Comparison of ENCODE assay signal across 9 mouse cellular contexts in genomic region chr11:83304485-83304884, GRCm38 (mm10). TPM values are rescaled to one million over a fixed set of nuclear protein-coding genes. Genes with fewer than 3 reads are reported as not detected.
DNase-seq lines count a peak whose midpoint lies in the region; ATAC-seq and TF ChIP-seq lines count a peak whose summit lies in the region.
"Had no signal": no experiment of that assay in that cellular context is flagged by ENCODE, and none has a peak within 500 bp of the region (broad histone marks: within the 10 kb centered on the region; RNA-seq: fewer than 3 reads in every experiment).

No protein-coding gene starts in this region.

- H3K9me3 ChIP-seq in embryonic facial prominence, embryonic 13.5 days, result no peaks in the 10 kb centered on the region
- no peaks in the 10 kb centered on the region for H3K9me3 ChIP-seq in hindbrain, embryonic 13.5 days
- H3K9me3 ChIP-seq in midbrain, embryonic 12.5 days, result no peaks in the 10 kb centered on the region

- TF ChIP-seq CTCF in left cerebral cortex, adult 2 months (IDR thresholded peaks at IDR 0.05), result no peak

- H3K9ac ChIP-seq in embryonic facial prominence, embryonic 13.5 days, result no peak overlapping the region
- H3K9ac ChIP-seq in hindbrain, embryonic 13.5 days, result peak overlapping the region; percentile 97; the same call in 1 of the 2 replicates
- H3K9ac ChIP-seq in midbrain, embryonic 12.5 days (replicated peaks), result no peak overlapping the region

- H3K4me1 ChIP-seq in embryonic facial prominence, embryonic 13.5 days, result peaks cover 25% of the 10 kb centered on the region
- H3K4me1 ChIP-seq in hindbrain, embryonic 13.5 days (replicated peaks), result peaks cover 40% of the 10 kb centered on the region
- peaks cover 18% of the 10 kb centered on the region for H3K4me1 ChIP-seq in midbrain, embryonic 12.5 days

- peaks cover 16% of the 10 kb centered on the region for H3K36me3 ChIP-seq in embryonic facial prominence, embryonic 13.5 days
- H3K36me3 ChIP-seq in hindbrain, embryonic 13.5 days, result peaks cover 16% of the 10 kb centered on the region
- H3K36me3 ChIP-seq in midbrain, embryonic 12.5 days, result peaks cover 13% of the 10 kb centered on the region

- no peak overlapping the region for H3K27ac ChIP-seq in left cerebral cortex, adult 2 months
- H3K27ac ChIP-seq in embryonic facial prominence, embryonic 13.5 days, result no peak overlapping the region
- H3K27ac ChIP-seq in hindbrain, embryonic 13.5 days, result no peak overlapping the region
- H3K27ac ChIP-seq in midbrain, embryonic 12.5 days (replicated peaks), result no peak overlapping the region

- intact Hi-C loops in left cerebral cortex, adult 2 months (cut with DNase I), result no loop called here

- DNase-seq in left cerebral cortex, adult 2 months (ENCODE audit: extremely low spot score in 1 of 2, low spot score in 2 of 2), result no peak
- DNase-seq in left cerebral cortex, adult 8-10 months (ENCODE audit: low spot score in 2 of 2), result no peak
- DNase-seq in frontal cortex, postnatal 14 days (ENCODE audit: low spot score in 2 of 2), result no peak
- no peak for DNase-seq in left cerebral cortex, adult 9 months (ENCODE audit: low spot score in 2 of 2)
- DNase-seq in adrenal gland, adult (ENCODE audit: inconsistent age in 2 of 2, low spot score in 1 of 2), result no peak

- peak overlapping the region; percentile 75 for H3K4me2 ChIP-seq in embryonic facial prominence, embryonic 13.5 days
- H3K4me2 ChIP-seq in hindbrain, embryonic 13.5 days, result peak overlapping the region; percentile 68
- peak overlapping the region; percentile 69; the same call in 1 of the 2 replicates for H3K4me2 ChIP-seq in midbrain, embryonic 12.5 days (replicated peaks)

- H3K27me3 ChIP-seq in embryonic facial prominence, embryonic 13.5 days, result no peaks in the 10 kb centered on the region
- no peaks in the 10 kb centered on the region for H3K27me3 ChIP-seq in hindbrain, embryonic 13.5 days
- H3K27me3 ChIP-seq in midbrain, embryonic 12.5 days, result no peaks in the 10 kb centered on the region

- no peak for ATAC-seq in embryonic facial prominence, embryonic 13.5 days (ENCODE audit: insufficient number of reproducible peaks, insufficient read depth, low FRiP score, low TSS enrichment, low read depth)
- ATAC-seq in hindbrain, embryonic 13.5 days (ENCODE audit: low FRiP score), result no peak
- no peak for ATAC-seq in midbrain, embryonic 12.5 days (ENCODE audit: low FRiP score, low read depth)

- 86% methylated on average over 2 of the region's 2 CpGs for WGBS in embryonic facial prominence, embryonic 13.5 days
- WGBS in hindbrain, embryonic 13.5 days, result 85% methylated on average over 2 of the region's 2 CpGs
- 93% methylated on average over 2 of the region's 2 CpGs for WGBS in midbrain, embryonic 12.5 days

- H3K4me3 ChIP-seq in left cerebral cortex, adult 2 months, result peak overlapping the region; percentile 88
- H3K4me3 ChIP-seq in embryonic facial prominence, embryonic 13.5 days, result no peak overlapping the region
- H3K4me3 ChIP-seq in hindbrain, embryonic 13.5 days, result peak overlapping the region; percentile 93
- no peak overlapping the region for H3K4me3 ChIP-seq in midbrain, embryonic 12.5 days

RNA-seq across cellular contexts. Expression of gene Pex12, which starts 2.1 kb away (rescaled TPM):
- 10 to 100 TPM in 1 of 2 experiments, 1 to 10 TPM in 1; 9.4 to 13.9 TPM for total RNA-seq in left cerebral cortex, adult 2 months (2021)
- 10 to 100 TPM; 13.0 to 15.0 (median 13.8) TPM for total RNA-seq in left cerebral cortex, adult 8-10 months (2022)
- polyA plus RNA-seq in embryonic facial prominence, embryonic 13.5 days (2015; fragmentation: Nextera tagmentation; extraction: Ambion mirVana), result 14.9 and 15.4 TPM in 2 replicates
- 16.8 and 18.3 TPM in 2 replicates for polyA plus RNA-seq in hindbrain, embryonic 13.5 days (2015; fragmentation: Nextera tagmentation; extraction: Ambion mirVana)
- 19.7 and 20.1 TPM in 2 replicates for polyA plus RNA-seq in midbrain, embryonic 12.5 days (2016; fragmentation: Nextera tagmentation; extraction: Ambion mirVana)

RNA-seq across cellular contexts. Expression of gene Ap2b1, which starts 5.7 kb away (rescaled TPM):
- total RNA-seq in left cerebral cortex, adult 2 months (2021), result 100 to 1,000 TPM; 281 to 296 TPM
- total RNA-seq in left cerebral cortex, adult 8-10 months (2022), result 100 to 1,000 TPM; 255 to 290 (median 271) TPM
- 56.8 and 57.6 TPM in 2 replicates for polyA plus RNA-seq in embryonic facial prominence, embryonic 13.5 days (2015; fragmentation: Nextera tagmentation; extraction: Ambion mirVana)
- polyA plus RNA-seq in hindbrain, embryonic 13.5 days (2015; fragmentation: Nextera tagmentation; extraction: Ambion mirVana), result 111 and 114 TPM in 2 replicates
- 107 and 109 TPM in 2 replicates for polyA plus RNA-seq in midbrain, embryonic 12.5 days (2016; fragmentation: Nextera tagmentation; extraction: Ambion mirVana)

RNA-seq across cellular contexts. Expression of gene Slfn14, which starts 18.0 kb away (rescaled TPM):
- total RNA-seq in left cerebral cortex, adult 2 months (2021), result not detected
- total RNA-seq in left cerebral cortex, adult 8-10 months (2022), result not detected
- 0.21 and 0.51 TPM in 2 replicates for polyA plus RNA-seq in embryonic facial prominence, embryonic 13.5 days (2015; fragmentation: Nextera tagmentation; extraction: Ambion mirVana)
- 0.04 and 0.17 TPM in 2 replicates for polyA plus RNA-seq in hindbrain, embryonic 13.5 days (2015; fragmentation: Nextera tagmentation; extraction: Ambion mirVana)
- polyA plus RNA-seq in midbrain, embryonic 12.5 days (2016; fragmentation: Nextera tagmentation; extraction: Ambion mirVana), result 0.55 and 0.83 TPM in 2 replicates
- polyA plus RNA-seq: kidney, adult 2 months had no signal

Comparison
In these comparisons a context has a peak if more than half of its experiments do, and no peak if none do; other contexts are left out.
1. H3K4me3 ChIP-seq: peak in left cerebral cortex, adult 2 months (single experiment) and hindbrain, embryonic 13.5 days (single experiment); none in embryonic facial prominence, embryonic 13.5 days (single experiment) and midbrain, embryonic 12.5 days (single experiment).
2. Peak in every context shown above with its lines, with median percentiles within 50 percentile points of each other: H3K4me2 ChIP-seq.